Mouse (Mus musculus) gastrocnemius, adult 18-20 months (tissue): Measurements from ENCODE around the gene AY358078. TPM values are rescaled to one million over a fixed set of nuclear protein-coding genes. Genes with fewer than 3 reads are reported as not detected.

ENCODE experiments used
- microRNA-seq: library from miRNA; unstranded; fragments of <30 nt; microRNA quantifications from one replicate; pipeline ENCODE4 v1.2.0, GENCODE M21; 2021
- total RNA-seq, 2 experiments: library from RNA; stranded (reverse); gene quantifications; 2 replicates each; pipeline ENCODE4 v1.2.3; 2021

Gene AY358078
- total RNA-seq, 2 experiments from 2014 or later = not detected

Small RNA genes within 50 kb of the gene (microRNA-seq; reads per million reads assigned to microRNA genes)
- not detected for gene Gm27375

Other genes starting within 250 kb of the AY358078 start
- not detected for gene Gm5622, start 247.3 kb upstream of the AY358078 start, total RNA-seq
- gene Gm17175, start 226.0 kb upstream of the AY358078 start, total RNA-seq = not detected
- gene Gm17174, start 207.9 kb upstream of the AY358078 start, total RNA-seq = not detected
- not detected for gene Gm17078, start 188.7 kb upstream of the AY358078 start, total RNA-seq
- gene Gm4181, start 164.4 kb upstream of the AY358078 start, total RNA-seq = not detected
- not detected for gene Gm17079, start 104.6 kb upstream of the AY358078 start, total RNA-seq
- not detected for gene Gm5800, start 82.9 kb upstream of the AY358078 start, total RNA-seq
- gene Ang4, start 26.5 kb upstream of the AY358078 start, total RNA-seq = not detected
- not detected for gene Ear6, start 53.7 kb downstream of the AY358078 start, total RNA-seq
- 10 to 100 TPM; 12.2 to 19.5 TPM for gene Mettl17, start 84.8 kb downstream of the AY358078 start, total RNA-seq
- gene Slc39a2, start 92.8 kb downstream of the AY358078 start, total RNA-seq = under 1 TPM; 0.33 to 0.57 TPM
- gene Ndrg2, start 114.1 kb downstream of the AY358078 start, total RNA-seq = 1,000 to 10,000 TPM; 1,941 to 1,973 TPM
- 1 to 10 TPM; 2.2 to 2.7 TPM for gene Tppp2, start 118.4 kb downstream of the AY358078 start, total RNA-seq
- not detected for gene Rnase13, start 122.7 kb downstream of the AY358078 start, total RNA-seq
- 10 to 100 TPM in 1 of 2 experiments, 1 to 10 TPM in 1; 7.8 to 13.7 TPM for gene Arhgef40, start 184.7 kb downstream of the AY358078 start, total RNA-seq
- 1 to 10 TPM in 1 of 2 experiments, under 1 TPM in 1; 0.84 to 1.2 TPM for gene Tmem253, start 215.6 kb downstream of the AY358078 start, total RNA-seq
- 10 to 100 TPM; 11.1 to 14.4 TPM for gene Zfp219, start 220.7 kb downstream of the AY358078 start, total RNA-seq
- not detected for gene Olfr221, start 242.4 kb downstream of the AY358078 start, total RNA-seq